Mouse (Mus musculus) kidney, adult 2 months (tissue): ENCODE results near the gene Tmem150c.

Source experiments
- CTCF ChIP-seq: fragments of 200-500 bp; conservative IDR thresholded peaks from 2 replicates; pipeline ENCODE4 v1.5.1; 2011; ENCODE audit warnings: low read depth, mild to moderate bottlenecking, control low read depth, low read length, moderate library complexity, mixed read lengths; ENCODE audit not compliant: insufficient read depth, insufficient read length
- POLR2A ChIP-seq: fragments of 200-500 bp; IDR thresholded peaks from one replicate; pipeline ENCODE4 v1.6.1; 2011; ENCODE audit warnings: low read depth, low read length, control low read depth

- TF ChIP-seq CTCF (no peak), POLR2A (no peak)
These were observed 77.6 kb downstream of the Tmem150c start for GRCm38 (mm10) chr5:100082006-100082405.
